Mouse (Mus musculus) gastrocnemius, adult 2 months (tissue): ENCODE results near the gene Gpsm2. TPM values are rescaled to one million over a fixed set of nuclear protein-coding genes. Genes with fewer than 3 reads are reported as not detected.

Experiments
- DNase-seq: peaks from one replicate; pipeline ENCODE4 v3.0.0; 2022
- H3K27ac ChIP-seq: fragments of 200-600 bp; 2 replicates; pipeline ENCODE4 v1.8.1; 2022; ENCODE audit warnings: mild to moderate bottlenecking
- H3K4me3 ChIP-seq: fragments of 200-600 bp; 2 replicates; pipeline ENCODE4 v1.8.1; 2022; ENCODE audit warnings: mild to moderate bottlenecking, moderate library complexity
- CTCF ChIP-seq: fragments of 200-600 bp; IDR thresholded peaks from 2 replicates; pipeline ENCODE4 v1.8.1; 2022; ENCODE audit warnings: antibody characterized with exemption, mild to moderate bottlenecking, moderate library complexity
- intact Hi-C: fragments of 180-260 bp; cut with DNase I; formaldehyde crosslinking; loops from one replicate; pipeline ENCODE4 v1.15.1; 2025
- total RNA-seq, 2 experiments: library from RNA; stranded (reverse); gene quantifications; 2 replicates each; pipeline ENCODE4 v1.2.3; 2021

Gpsm2 gene
- total RNA-seq, 2 experiments from 2014 or later = 0.86 to 1.1 TPM

DNA sequence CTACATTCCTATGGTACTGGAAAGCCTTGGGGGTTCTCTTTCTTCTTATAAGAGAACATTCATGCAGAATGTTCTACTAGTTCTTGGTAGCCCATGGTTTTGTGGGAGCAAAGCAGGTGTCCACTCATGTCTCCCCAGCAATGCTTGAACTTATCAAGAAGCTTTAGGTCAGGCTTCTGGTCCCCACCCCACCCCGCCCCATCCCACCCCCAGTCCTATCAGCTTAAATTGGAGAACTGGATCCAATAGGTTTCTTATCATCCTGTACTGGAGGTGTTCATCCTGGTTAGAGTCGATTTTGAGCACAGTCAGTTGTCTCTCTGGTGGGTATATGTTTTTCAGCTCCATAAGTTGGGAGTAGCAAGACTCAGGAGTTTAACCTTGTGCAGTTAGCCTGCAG, 33.4 kb upstream of the Gpsm2 start:
- no peak overlapping the region for H3K27ac ChIP-seq
- TF ChIP-seq CTCF = no peak
- intact Hi-C loops = no loop called here
- no peak for DNase-seq
- no peak overlapping the region for H3K4me3 ChIP-seq

DNA sequence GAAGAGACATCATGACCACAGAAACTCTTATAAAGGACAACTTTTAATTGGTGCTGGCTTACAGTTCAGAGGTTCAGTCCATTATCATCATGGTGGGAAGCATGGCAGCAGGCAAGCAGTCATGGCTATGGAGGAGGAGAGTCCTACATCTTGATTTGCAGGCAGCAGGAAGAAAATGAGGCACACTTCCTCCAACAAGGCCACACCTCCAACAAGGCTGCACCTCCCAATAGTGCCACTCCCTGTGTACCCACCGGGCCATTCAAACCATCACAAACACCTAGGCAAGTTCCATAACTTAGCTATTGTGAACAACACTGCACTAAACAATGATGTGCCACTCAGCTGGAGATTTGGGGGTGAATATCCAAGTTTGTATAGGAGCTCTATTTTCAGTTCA, 32.4 kb upstream of the Gpsm2 start:
- no peak for TF ChIP-seq CTCF

DNA sequence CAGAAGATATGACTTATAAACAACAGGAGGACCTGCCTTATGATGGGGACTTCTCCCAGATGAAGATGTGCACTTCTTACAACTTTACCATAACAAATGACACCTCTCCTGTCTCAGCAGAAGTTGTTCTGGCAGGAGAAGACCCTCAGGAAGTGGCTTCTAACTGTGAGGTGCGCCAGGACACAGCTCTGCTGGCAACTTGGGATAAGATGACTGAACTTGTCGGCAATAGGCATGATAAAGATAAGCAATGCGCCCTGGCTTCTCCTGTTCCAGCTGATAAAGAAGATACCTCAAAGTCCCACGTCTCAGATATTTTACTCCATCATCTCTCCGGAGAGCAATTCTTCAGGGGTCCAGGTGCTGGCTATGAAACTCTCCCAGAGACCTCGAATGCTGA, 29.6 kb upstream of the Gpsm2 start:
- intact Hi-C loops = no loop called here
- no peak for DNase-seq
- no peak overlapping the region for H3K27ac ChIP-seq
- no peak for TF ChIP-seq CTCF
- no peak overlapping the region for H3K4me3 ChIP-seq

More for the DNA sequence above, 32.4 kb upstream of the Gpsm2 start:
- intact Hi-C loops = no loop called here
- Histone ChIP-seq H3K27ac (no peak overlapping the region), H3K4me3 (no peak overlapping the region)
- no peak for DNase-seq

DNA sequence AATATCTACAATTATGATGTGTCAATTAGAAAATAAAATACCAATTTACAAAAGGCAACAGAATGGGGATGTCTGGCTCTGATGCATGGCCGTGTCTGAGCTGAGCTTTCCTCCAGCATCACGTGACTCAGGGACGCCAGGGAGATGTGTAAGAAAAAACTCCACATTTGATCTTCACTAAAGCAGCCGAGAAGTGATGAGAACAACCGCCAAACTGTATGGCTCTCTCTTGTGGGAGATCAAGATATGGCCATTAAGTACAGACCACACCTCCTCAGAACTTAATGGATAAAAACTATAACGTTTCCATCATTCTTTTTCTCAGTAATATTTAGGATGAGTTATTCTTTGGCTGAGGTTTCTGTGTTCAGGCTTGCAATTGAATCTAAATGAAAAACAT, 29.0 kb upstream of the Gpsm2 start:
- no peak for TF ChIP-seq CTCF
- H3K4me3 ChIP-seq = no peak overlapping the region
- no peak for DNase-seq
- intact Hi-C loops = no loop called here
- no peak overlapping the region for H3K27ac ChIP-seq

DNA sequence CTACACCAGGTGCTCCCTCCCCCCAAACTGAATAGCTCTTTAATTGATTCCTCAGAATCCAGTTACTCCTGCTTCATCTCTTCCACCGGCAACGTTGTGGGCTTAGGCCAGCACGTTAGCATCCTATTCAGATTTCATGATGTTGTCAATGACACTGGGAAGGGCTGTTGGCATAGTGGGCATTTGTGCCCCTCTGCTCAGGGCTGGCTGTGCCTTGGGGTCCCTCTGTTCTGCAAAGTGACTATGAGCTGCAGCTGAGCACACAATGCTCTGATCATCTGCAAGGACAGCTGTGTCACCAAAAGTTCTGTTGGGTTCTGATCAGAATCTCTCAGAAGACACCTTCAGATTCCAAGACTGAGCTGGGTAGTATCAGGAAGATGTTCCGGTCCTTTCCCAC, 22.0 kb upstream of the Gpsm2 start:
- no peak for DNase-seq
- no peak for TF ChIP-seq CTCF
- intact Hi-C loops = no loop called here
- Histone ChIP-seq H3K4me3 (no peak overlapping the region), H3K27ac (no peak overlapping the region)

DNA sequence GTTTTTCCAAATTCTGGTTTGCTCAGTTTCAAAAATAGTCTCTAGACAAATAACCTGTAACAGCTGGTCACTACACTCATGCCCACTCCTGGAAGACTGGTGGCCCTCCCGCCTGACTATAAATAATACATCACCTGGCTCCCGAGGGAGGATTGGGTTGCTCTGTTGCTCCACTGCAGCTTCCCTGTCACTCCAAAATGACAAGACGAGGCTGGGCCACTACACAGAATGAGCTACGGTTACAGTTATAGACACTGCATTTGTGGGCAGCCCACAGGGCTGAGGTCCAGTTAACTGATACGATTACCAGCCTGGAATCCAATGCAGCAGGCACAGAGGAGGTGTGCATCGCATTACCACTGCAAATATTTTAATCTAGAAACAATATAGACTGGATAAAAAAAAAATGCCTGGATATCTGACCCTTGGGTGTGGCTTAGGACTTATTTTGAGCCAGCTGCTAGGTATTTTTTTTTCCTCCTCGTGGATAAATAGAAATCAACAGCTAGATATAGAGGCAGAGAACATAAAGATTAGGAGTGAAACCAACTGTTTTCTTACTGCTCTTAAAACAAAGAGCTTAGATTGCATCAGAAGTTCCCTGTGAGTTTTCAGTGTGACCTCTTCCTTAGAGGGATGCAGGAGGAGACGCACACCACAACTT, 17.1 kb upstream of the Gpsm2 start, which contains the start of gene Aknad1:
Aknad1 (plus strand) TSS at position 614 of the 664 bp plus-strand sequence.
- H3K27ac ChIP-seq = peak within 1 kb of the TSS; percentile 51
- intact Hi-C loops = no loop called here
- peak; percentile 79 for DNase-seq
- TF ChIP-seq CTCF = no peak
- 0 out of 2 replicates have a peak within 1 kb of the TSS, but pooled peaks have one; percentile 0 for H3K4me3 ChIP-seq

- Histone ChIP-seq H3K27ac (no peak overlapping the region), H3K4me3 (no peak overlapping the region)
- TF ChIP-seq CTCF = no peak
- intact Hi-C loops = no loop called here
- DNase-seq = no peak
These were observed 15.7 kb upstream of the Gpsm2 start for GRCm38 (mm10) chr3:108737761-108738160.

GRCm38 (mm10) chr3:108730316-108730715, 8.2 kb upstream of the Gpsm2 start:
- TF ChIP-seq CTCF = no peak
- no peak for DNase-seq
- H3K4me3 ChIP-seq = no peak overlapping the region
- intact Hi-C loops = no loop called here
- no peak overlapping the region for H3K27ac ChIP-seq

DNA sequence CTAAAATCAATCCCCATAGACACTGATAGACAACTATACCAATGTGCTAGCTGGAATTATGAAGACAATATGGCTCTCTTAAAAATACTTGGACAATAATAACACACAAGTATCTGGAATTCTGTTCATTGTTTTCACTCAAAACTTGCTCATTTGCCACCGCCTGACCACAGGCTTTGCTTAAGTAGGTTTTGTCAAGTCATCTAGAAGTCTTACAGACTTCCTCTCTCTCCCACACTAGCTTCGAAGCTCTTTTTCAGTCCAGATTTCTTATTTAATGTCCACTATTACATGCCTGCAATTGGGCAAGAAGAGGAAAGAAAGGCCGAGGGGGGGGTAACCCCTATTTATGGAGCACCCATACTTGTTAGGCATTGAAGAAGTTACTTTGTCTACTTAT, 5.7 kb upstream of the Gpsm2 start:
- TF ChIP-seq CTCF = no peak
- Histone ChIP-seq H3K4me3 (no peak overlapping the region), H3K27ac (no peak overlapping the region)
- intact Hi-C loops = no loop called here
- no peak for DNase-seq

DNA sequence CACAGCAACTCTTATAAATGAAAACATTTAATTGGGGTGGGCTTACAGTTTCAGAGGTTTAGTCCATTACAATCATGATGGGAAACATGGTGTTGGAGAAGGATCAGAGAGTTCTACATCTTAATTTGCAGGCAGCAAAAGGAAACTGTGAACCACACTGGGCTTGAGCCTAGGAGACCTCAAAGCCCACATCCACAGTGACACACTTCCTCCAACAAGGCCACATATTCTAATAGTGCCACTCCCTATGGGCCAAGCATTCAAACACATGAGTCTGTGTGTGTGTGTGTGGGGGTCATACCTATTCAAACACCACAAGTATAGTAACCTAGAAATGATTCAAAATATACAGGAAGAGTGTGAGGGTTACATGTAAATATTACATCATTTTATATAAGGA, 5.2 kb upstream of the Gpsm2 start:
- no peak overlapping the region for H3K4me3 ChIP-seq
- intact Hi-C loops = no loop called here
- no peak for TF ChIP-seq CTCF
- DNase-seq = no peak
- H3K27ac ChIP-seq = no peak overlapping the region

DNA sequence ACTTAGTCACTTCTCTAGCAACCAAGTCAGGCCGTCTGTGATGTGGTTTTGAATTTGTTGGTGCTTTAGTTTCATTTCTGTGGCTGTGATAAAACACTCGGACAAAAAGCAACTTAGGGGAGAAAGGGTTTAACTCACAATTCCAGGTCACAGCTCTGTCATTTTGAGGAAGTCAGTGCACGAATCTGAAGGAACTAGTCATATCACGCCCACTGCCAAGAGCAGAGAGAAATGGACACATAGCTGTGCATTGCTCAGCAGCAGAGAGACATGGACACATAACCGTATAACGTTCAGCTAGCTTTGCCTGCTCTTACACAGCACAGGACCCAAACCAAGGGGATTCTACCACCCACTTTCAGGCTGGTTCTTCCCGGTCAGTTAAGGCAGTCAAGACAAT, 4.3 kb upstream of the Gpsm2 start:
- no peak overlapping the region for H3K4me3 ChIP-seq
- DNase-seq = no peak
- no peak for TF ChIP-seq CTCF
- H3K27ac ChIP-seq = no peak overlapping the region
- intact Hi-C loops = no loop called here

DNA sequence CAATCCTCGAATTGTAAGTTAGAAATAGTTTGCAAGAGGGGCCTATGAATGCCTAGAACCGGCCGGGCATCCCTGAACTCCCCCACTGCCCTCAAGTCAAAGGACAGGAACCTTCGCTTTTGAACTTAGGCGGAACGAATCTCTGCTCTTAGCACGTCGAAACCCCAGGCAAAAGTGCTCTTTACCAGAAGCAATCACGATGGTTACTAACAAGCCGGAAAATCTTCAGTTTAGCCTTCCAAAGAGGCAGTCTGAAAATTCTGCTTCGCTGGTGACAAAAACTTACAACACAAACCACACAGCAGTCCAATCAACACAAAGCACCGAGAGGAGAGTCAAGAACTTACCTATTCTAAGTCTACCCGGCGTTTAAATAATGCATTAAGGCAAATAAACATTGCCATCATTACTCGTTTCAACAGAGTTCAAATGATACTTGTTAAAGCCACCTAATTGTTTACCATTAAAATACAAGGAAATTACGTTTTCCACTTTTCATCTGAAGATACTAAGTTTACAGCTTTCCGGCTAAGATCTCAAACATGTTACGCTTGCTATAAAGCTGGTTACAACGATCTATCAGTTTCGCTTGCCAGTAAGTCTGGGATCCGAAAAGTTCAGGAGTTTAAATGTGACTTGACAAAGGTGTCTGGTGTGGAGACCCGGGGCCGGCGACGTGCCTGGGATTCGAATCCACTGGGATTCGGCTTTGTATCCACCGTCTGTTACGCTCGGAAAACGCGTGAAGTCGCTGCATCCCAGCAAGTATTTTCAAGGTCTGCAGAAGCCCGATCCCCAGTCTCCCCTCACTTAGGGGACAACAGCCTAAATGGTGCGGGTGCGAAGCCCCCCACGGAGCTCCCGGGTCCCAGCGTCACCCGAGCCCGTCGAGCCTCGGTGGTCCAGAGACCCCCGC, 775 bp downstream of the Gpsm2 start:
- peak overlapping the region; percentile 83 for H3K4me3 ChIP-seq
- intact Hi-C loops = loop anchor here (5.0 kb wide), 1 partner anchor 51 kb away; no protein-coding TSS in a partner anchor
- TF ChIP-seq CTCF = peak; percentile 47; the same call in 1 of the 2 replicates

DNA sequence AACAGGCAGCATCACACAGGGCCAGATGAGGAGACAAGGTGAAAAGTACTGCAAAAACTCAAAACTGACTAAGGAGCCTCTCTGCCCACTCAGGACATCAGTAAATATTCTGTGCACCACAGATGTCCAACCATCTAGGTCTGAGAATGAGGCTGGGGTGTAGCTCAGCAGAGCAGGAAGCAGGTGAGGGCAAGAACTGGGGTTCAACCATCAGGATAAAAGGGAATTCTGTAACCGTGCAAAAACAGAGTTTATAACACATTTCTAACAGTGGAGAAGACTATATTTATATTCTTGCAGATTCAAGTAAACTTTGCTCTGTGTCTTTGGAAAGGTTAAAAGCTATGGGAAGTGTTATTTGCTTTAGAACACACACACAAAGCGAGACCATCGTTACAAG, 2.3 kb downstream of the Gpsm2 start:
- H3K4me3 ChIP-seq = no peak overlapping the region
- no peak overlapping the region for H3K27ac ChIP-seq
- DNase-seq = no peak
- intact Hi-C loops = loop anchor here (5.0 kb wide), 1 partner anchor 53 kb away; no protein-coding TSS in a partner anchor
- TF ChIP-seq CTCF = no peak

More for the DNA sequence above, 775 bp downstream of the Gpsm2 start:
- H3K27ac ChIP-seq = peak overlapping the region; percentile 69
- DNase-seq = no peak
